Mouse (Mus musculus): ENCODE results near the gene Cxcl10.

GRCm38 (mm10) chr5:92312046-92312715 lies 36.5 kb downstream of the Cxcl10 start:
- peak; percentile 15; the same call in 1 of the 2 replicates for TF ChIP-seq CTCF (IDR thresholded peaks at IDR 0.05; ENCODE audit: low read depth, low read length)
- no peak for TF ChIP-seq POLR2A (IDR thresholded peaks at IDR 0.05; ENCODE audit: extremely low read depth, insufficient read depth, low read length)
